Mouse (Mus musculus) liver, embryonic 14.5 days (tissue): ENCODE measurements around the gene Kif17. TPM values are rescaled to one million over a fixed set of nuclear protein-coding genes. Genes with fewer than 3 reads are reported as not detected.

Experiments used
- ATAC-seq: fragments of 200-750 bp; cut with Nextera tagmentation; 2 replicates; pipeline ENCODE4 v1.8.0; 2017; ENCODE audit warnings: moderate number of reproducible peaks, mild to moderate bottlenecking, moderate library complexity; ENCODE audit not compliant: insufficient read depth
- DNase-seq, 3 experiments: peaks; one replicate each; pipeline ENCODE4 v3.0.0-alpha.2; 2012 to 2013; ENCODE audit warnings: low read depth in 3 of 3, low spot score in 3 of 3
- H3K27ac ChIP-seq: fragments of 300-500 bp; sonication (generic); 2 replicates; pipeline ENCODE4 v1.5.1; 2014; ENCODE audit warnings: moderate library complexity, mild to moderate bottlenecking, control low read depth, inconsistent platforms
- H3K27me3 ChIP-seq: fragments of 300-500 bp; sonication (generic); 2 replicates; pipeline ENCODE4 v1.6.1; 2014; ENCODE audit warnings: mild to moderate bottlenecking, low read length, moderate library complexity; ENCODE audit not compliant: control insufficient read depth, insufficient read depth
- H3K36me3 ChIP-seq: fragments of 300-500 bp; sonication (generic); replicated peaks from 2 replicates; pipeline ENCODE4 v1.6.1; 2014; ENCODE audit warnings: low read depth; ENCODE audit not compliant: control insufficient read depth, insufficient read depth
- H3K4me1 ChIP-seq, 2 experiments: fragments of 200-500 bp in 1 of 2; fragments of 300-500 bp in 1 of 2; sonication (generic) in 1 of 2; replicated peaks; 2 replicates each; pipeline ENCODE4 v1.6.1; 2012 to 2014; ENCODE audit warnings: antibody characterized with exemption in 1 of 2, inconsistent platforms in 1 of 2, low read length in 1 of 2; ENCODE audit not compliant: control insufficient read depth in 2 of 2, insufficient read depth in 2 of 2
- H3K4me2 ChIP-seq: fragments of 300-500 bp; sonication (generic); 2 replicates; pipeline ENCODE4 v1.6.1; 2014; ENCODE audit warnings: low read depth, mild to moderate bottlenecking, control low read depth, moderate library complexity
- H3K4me3 ChIP-seq, 2 experiments: fragments of 200-500 bp in 1 of 2; fragments of 300-500 bp in 1 of 2; sonication (generic) in 1 of 2; 2 replicates each; pipeline ENCODE4 v1.5.1; 2012 to 2014; ENCODE audit warnings: low read depth in 2 of 2, low read length in 2 of 2, mild to moderate bottlenecking in 2 of 2, control low read depth in 1 of 2, inconsistent platforms in 1 of 2, moderate library complexity in 1 of 2; ENCODE audit not compliant: insufficient read depth in 1 of 2
- H3K9ac ChIP-seq: fragments of 300-500 bp; sonication (generic); replicated peaks from 2 replicates; pipeline ENCODE4 v1.6.1; 2014; ENCODE audit warnings: mild to moderate bottlenecking, control low read depth, moderate library complexity
- H3K9me3 ChIP-seq: fragments of 300-500 bp; sonication (generic); 2 replicates; pipeline ENCODE4 v1.6.1; 2016; ENCODE audit warnings: low read length, mixed read lengths; ENCODE audit not compliant: control insufficient read depth
- CTCF ChIP-seq: IDR thresholded peaks from 2 replicates; pipeline ENCODE4 v1.5.1; 2016; ENCODE audit warnings: antibody characterized with exemption, low read depth, control low read depth
- EP300 ChIP-seq: IDR thresholded peaks from 2 replicates; pipeline ENCODE4 v1.6.1; 2016; ENCODE audit warnings: antibody characterized with exemption, low read depth
- WGBS: fragments of 180-500 bp; shearing (Covaris S2); extraction: QIAGEN DNeasy Blood & Tissue Kit; methylation state at CpG from one replicate; pipeline ENCODE4 v1.1.7; 2014; ENCODE audit not compliant: insufficient replicate concordance; 5-methylcytosine and 5-hydroxymethylcytosine counted together
- polyA plus RNA-seq, 2 experiments: library from polyadenylated mRNA; depleted of rRNA in 1 of 2; stranded (reverse) in 1 of 2; unstranded in 1 of 2; fragments of >200 nt; fragmentation: Nextera tagmentation in 1 of 2; extraction: Ambion mirVana in 1 of 2; gene quantifications; 2 replicates each; pipeline versions ENCODE4 v1.2.1 to v1.2.3; 2012 to 2014

Kif17 gene
- polyA plus RNA-seq, 2 experiments, result 0.06 to 0.19 TPM

DNA sequence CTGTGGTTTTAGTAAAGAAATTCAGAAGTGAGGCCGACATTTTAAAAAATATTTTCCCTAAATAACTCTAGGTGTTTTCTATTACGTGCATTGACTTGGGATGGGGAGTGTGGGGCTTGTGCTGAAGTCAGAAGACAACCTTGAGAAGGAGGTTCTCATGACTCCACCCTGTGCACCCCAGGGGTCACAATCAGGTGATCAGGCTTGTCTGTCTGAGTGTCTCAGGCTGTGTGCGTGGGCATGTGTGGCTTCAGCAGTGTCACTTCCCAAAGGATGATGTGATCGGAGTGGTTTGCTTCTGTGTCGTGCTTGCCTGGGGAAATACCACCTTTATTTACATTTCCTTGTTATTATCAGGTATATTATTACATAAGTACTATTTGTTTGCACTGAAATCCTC lies 30.9 kb upstream of the Kif17 start:
- TF ChIP-seq CTCF (no peak), EP300 (no peak)
- Histone ChIP-seq H3K27me3 (no peaks in the 10 kb centered on the region), H3K4me2 (peak overlapping the region; percentile 86), H3K9me3 (no peaks in the 10 kb centered on the region), H3K4me1 (peaks cover 24 to 34% of the 10 kb centered on the region in 2 experiments), H3K9ac (peak overlapping the region; percentile 94), H3K27ac (peak overlapping the region; percentile 57; the same call in 1 of the 2 replicates), H3K4me3 (peak overlapping the region in 1 of 2 experiments; percentile 82; a peak in 2 of 4 replicates), H3K36me3 (peaks cover 35% of the 10 kb centered on the region)
- WGBS, result 48% methylated on average over 5 of the region's 5 CpGs
- DNase-seq (peak in 1 of 3 experiments; percentile 19), ATAC-seq (no peak)

GRCm38 (mm10) chr4:138220761-138221160 lies 29.5 kb upstream of the Kif17 start:
- 41% methylated on average over 7 of the region's 7 CpGs for WGBS
- no peak overlapping the region for H3K27ac ChIP-seq
- peaks cover 24 to 32% of the 10 kb centered on the region in 2 experiments for H3K4me1 ChIP-seq
- peaks cover 48% of the 10 kb centered on the region for H3K36me3 ChIP-seq
- no peak for DNase-seq
- H3K4me2 ChIP-seq, result peak overlapping the region; percentile 36
- no peak for ATAC-seq
- no peaks in the 10 kb centered on the region for H3K27me3 ChIP-seq
- H3K9me3 ChIP-seq, result no peaks in the 10 kb centered on the region
- no peak overlapping the region; the same call in 1 of the 2 replicates for H3K9ac ChIP-seq
- no peak overlapping the region for H3K4me3 ChIP-seq
- TF ChIP-seq EP300 (no peak), CTCF (no peak)

- peaks cover 24 to 30% of the 10 kb centered on the region in 2 experiments for H3K4me1 ChIP-seq
- H3K9me3 ChIP-seq, result no peaks in the 10 kb centered on the region
- no peak for DNase-seq
- ATAC-seq, result no peak
- no peak for TF ChIP-seq CTCF
- no peak for TF ChIP-seq EP300
- no peak overlapping the region for H3K27ac ChIP-seq
- H3K4me2 ChIP-seq, result 0 out of 2 replicates have a peak overlapping the region, but pooled peaks have one; percentile 21
- no peaks in the 10 kb centered on the region for H3K27me3 ChIP-seq
- 54% methylated on average over 5 of the region's 5 CpGs for WGBS
- no peak overlapping the region for H3K4me3 ChIP-seq
- peaks cover 55% of the 10 kb centered on the region for H3K36me3 ChIP-seq
- no peak overlapping the region for H3K9ac ChIP-seq
Measured at GRCm38 (mm10) chr4:138221406-138221805, 28.8 kb upstream of the Kif17 start.

DNA sequence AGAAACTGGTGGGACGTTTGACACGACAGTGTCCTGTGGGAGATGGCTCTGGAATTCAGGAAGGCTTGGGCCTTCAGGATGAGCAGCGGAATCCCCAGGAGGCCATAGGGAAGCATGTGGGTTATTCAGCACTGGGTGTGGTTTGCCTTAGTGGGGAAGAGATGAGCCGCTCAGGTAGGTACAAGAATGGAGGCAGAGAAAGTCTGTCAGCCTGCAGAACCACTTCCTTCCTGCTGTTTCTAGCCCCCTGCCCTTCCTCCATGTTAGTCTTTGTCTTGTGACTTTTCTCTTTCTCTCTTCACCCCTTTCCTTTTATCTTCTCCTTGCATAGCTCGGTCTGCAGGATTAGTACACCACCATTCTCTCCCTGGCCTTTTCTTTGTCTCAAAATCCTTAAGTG lies 27.8 kb upstream of the Kif17 start:
- ATAC-seq, result no peak
- WGBS, result 71% methylated on average over 5 of the region's 5 CpGs
- Histone ChIP-seq H3K4me3 (no peak overlapping the region), H3K27ac (no peak overlapping the region), H3K9me3 (no peaks in the 10 kb centered on the region), H3K36me3 (peaks cover 65% of the 10 kb centered on the region), H3K4me2 (no peak overlapping the region), H3K9ac (no peak overlapping the region), H3K4me1 (peaks cover 24 to 30% of the 10 kb centered on the region in 2 experiments), H3K27me3 (no peaks in the 10 kb centered on the region)
- no peak for TF ChIP-seq EP300
- TF ChIP-seq CTCF, result no peak
- DNase-seq, result no peak

- no peak for DNase-seq
- no peak for ATAC-seq
- no peak overlapping the region for H3K4me2 ChIP-seq
- H3K27me3 ChIP-seq, result no peaks in the 10 kb centered on the region
- peaks cover 77% of the 10 kb centered on the region for H3K36me3 ChIP-seq
- 75% methylated on average over 10 of the region's 10 CpGs for WGBS
- no peak overlapping the region for H3K4me3 ChIP-seq
- no peak overlapping the region for H3K27ac ChIP-seq
- H3K4me1 ChIP-seq, result peaks cover 23 to 24% of the 10 kb centered on the region in 2 experiments
- H3K9me3 ChIP-seq, result no peaks in the 10 kb centered on the region
- no peak for TF ChIP-seq EP300
- TF ChIP-seq CTCF, result no peak
- H3K9ac ChIP-seq, result no peak overlapping the region
Measured at GRCm38 (mm10) chr4:138223623-138224022, 26.6 kb upstream of the Kif17 start.
